Mouse (Mus musculus): ENCODE data around the gene Rala.

GRCm38 (mm10) chr13:17832940-17833339, 111.1 kb downstream of the Rala start:
- TF ChIP-seq POLR2A (IDR thresholded peaks at IDR 0.05; ENCODE audit: insufficient read length, low read depth) = no peak
- TF ChIP-seq MAX (IDR thresholded peaks at IDR 0.05; ENCODE audit: low read depth) = no peak
- TF ChIP-seq MYOG (IDR thresholded peaks at IDR 0.05; ENCODE audit: control insufficient read depth in 1 of 3, insufficient read depth in 1 of 3, insufficient read length in 2 of 3, low read depth in 2 of 3) = no peak
- TF ChIP-seq POLR2AphosphoS2 (IDR thresholded peaks at IDR 0.05; ENCODE audit: insufficient read length, low read depth) = no peak

Measured in myocyte (in vitro differentiated cells).